Mouse (Mus musculus) kidney, postnatal 0 days (tissue): ENCODE data around the gene Smco1. TPM values are rescaled to one million over a fixed set of nuclear protein-coding genes. Genes with fewer than 3 reads are reported as not detected.
"Not testable (repeated sequence)": the region's sequence is repeated elsewhere in the genome, so short reads cannot be mapped to it uniquely, and the experiment has no call there.

Source experiments
- ATAC-seq: fragments of 200-750 bp; cut with Nextera tagmentation; replicated peaks from 2 replicates; pipeline ENCODE4 v1.8.0; 2017; ENCODE audit warnings: low read depth, moderate number of reproducible peaks, moderate TSS enrichment, moderate library complexity; ENCODE audit not compliant: low FRiP score
- DNase-seq: peaks from one replicate; pipeline ENCODE4 v3.0.0-alpha.2; 2016; ENCODE audit warnings: low spot score
- H3K27ac ChIP-seq: fragments of 300-500 bp; sonication (generic); 2 replicates; pipeline ENCODE4 v1.5.1; 2014; ENCODE audit warnings: mild to moderate bottlenecking
- H3K27me3 ChIP-seq: fragments of 300-500 bp; sonication (generic); 2 replicates; pipeline ENCODE4 v1.6.1; 2014; ENCODE audit warnings: low read length, mixed read lengths; ENCODE audit not compliant: insufficient read depth
- H3K36me3 ChIP-seq: fragments of 300-500 bp; sonication (generic); 2 replicates; pipeline ENCODE4 v1.6.1; 2014; ENCODE audit warnings: low read length, mixed read lengths; ENCODE audit not compliant: insufficient read depth
- H3K4me1 ChIP-seq: fragments of 300-500 bp; sonication (generic); replicated peaks from 2 replicates; pipeline ENCODE4 v1.6.1; 2014; ENCODE audit warnings: antibody characterized with exemption, low read length, mixed read lengths; ENCODE audit not compliant: insufficient read depth
- H3K4me2 ChIP-seq: fragments of 300-500 bp; sonication (generic); 2 replicates; pipeline ENCODE4 v1.6.1; 2014; ENCODE audit warnings: mild to moderate bottlenecking, low read length, moderate library complexity, mixed read lengths
- H3K4me3 ChIP-seq: fragments of 300-500 bp; sonication (generic); replicated peaks from 2 replicates; pipeline ENCODE4 v1.5.1; 2014; ENCODE audit warnings: low read depth, low read length
- H3K9ac ChIP-seq: fragments of 300-500 bp; sonication (generic); 2 replicates; pipeline ENCODE4 v1.6.1; 2014; ENCODE audit warnings: low read depth, low read length
- H3K9me3 ChIP-seq: fragments of 300-500 bp; sonication (generic); replicated peaks from 2 replicates; pipeline ENCODE4 v1.6.1; 2016; ENCODE audit warnings: low read length, inconsistent platforms, mixed read lengths
- CTCF ChIP-seq: IDR thresholded peaks from 2 replicates; pipeline ENCODE4 v1.5.1; 2016; ENCODE audit warnings: antibody characterized with exemption, low read depth, mild to moderate bottlenecking, moderate library complexity
- WGBS: fragments of 180-500 bp; shearing (Covaris S2); extraction: QIAGEN DNeasy Blood & Tissue Kit; methylation state at CpG from one replicate; pipeline ENCODE4 v1.1.7; 2014; 5-methylcytosine and 5-hydroxymethylcytosine counted together
- polyA plus RNA-seq: library from polyadenylated mRNA; unstranded; fragments of >200 nt; fragmentation: Nextera tagmentation; extraction: Ambion mirVana; gene quantifications from 2 replicates; pipeline ENCODE4 v1.2.1, GENCODE M21; 2015

Smco1 gene
- polyA plus RNA-seq, 1 experiment from 2014 or later: not detected

GRCm38 (mm10) chr16:32299617-32300016 lies 28.3 kb downstream of the Smco1 start:
- not testable (repeated sequence) for H3K4me1 ChIP-seq, H3K27ac ChIP-seq, H3K27me3 ChIP-seq, ATAC-seq, H3K4me3 ChIP-seq, H3K4me2 ChIP-seq, H3K9me3 ChIP-seq, H3K9ac ChIP-seq, DNase-seq
- whole genome bisulfite sequencing: 96% methylated on average over 4 of the region's 4 CpGs
- 0 out of 2 replicates have a peak, but pooled peaks have one; percentile 13 for TF ChIP-seq CTCF
- H3K36me3 ChIP-seq: peaks cover 31% of the 10 kb centered on the region

GRCm38 (mm10) chr16:32303046-32303445 lies 31.8 kb downstream of the Smco1 start:
- WGBS: 68% methylated on average over 1 of the region's 1 CpGs
- no peaks in the 10 kb centered on the region for H3K27me3 ChIP-seq
- no peak for DNase-seq
- H3K4me2 ChIP-seq: no peak overlapping the region
- H3K9me3 ChIP-seq: no peaks in the 10 kb centered on the region
- H3K4me1 ChIP-seq: no peaks in the 10 kb centered on the region
- no peak overlapping the region for H3K27ac ChIP-seq
- H3K36me3 ChIP-seq: peaks cover 16% of the 10 kb centered on the region; the same call in 1 of the 2 replicates
- no peak for TF ChIP-seq CTCF
- H3K9ac ChIP-seq: no peak overlapping the region
- no peak for ATAC-seq
- no peak overlapping the region for H3K4me3 ChIP-seq

- no peak overlapping the region for H3K9ac ChIP-seq
- WGBS: 96% methylated on average over 7 of the region's 7 CpGs
- no peak for DNase-seq
- ATAC-seq: no peak
- H3K4me1 ChIP-seq: no peaks in the 10 kb centered on the region
- no peak overlapping the region for H3K27ac ChIP-seq
- H3K4me2 ChIP-seq: no peak overlapping the region
- H3K27me3 ChIP-seq: no peaks in the 10 kb centered on the region
- H3K9me3 ChIP-seq: no peaks in the 10 kb centered on the region
- peaks cover 8% of the 10 kb centered on the region; the same call in 1 of the 2 replicates for H3K36me3 ChIP-seq
- H3K4me3 ChIP-seq: no peak overlapping the region
- TF ChIP-seq CTCF: no peak
Measured at GRCm38 (mm10) chr16:32303886-32304285, 32.6 kb downstream of the Smco1 start.

- Histone ChIP-seq H3K27me3 (no peaks in the 10 kb centered on the region), H3K27ac (no peak overlapping the region), H3K9me3 (no peaks in the 10 kb centered on the region), H3K4me3 (no peak overlapping the region), H3K36me3 (no peaks in the 10 kb centered on the region), H3K4me1 (no peaks in the 10 kb centered on the region), H3K9ac (no peak overlapping the region), H3K4me2 (no peak overlapping the region)
- ATAC-seq (no peak), DNase-seq (no peak)
- TF ChIP-seq CTCF: no peak
- 71% methylated on average over 4 of the region's 4 CpGs for WGBS
Measured at GRCm38 (mm10) chr16:32311970-32312369, 40.7 kb downstream of the Smco1 start.

- Histone ChIP-seq H3K9me3 (no peaks in the 10 kb centered on the region), H3K4me3 (no peak overlapping the region), H3K9ac (no peak overlapping the region), H3K36me3 (no peaks in the 10 kb centered on the region), H3K4me2 (no peak overlapping the region), H3K27ac (no peak overlapping the region), H3K27me3 (no peaks in the 10 kb centered on the region), H3K4me1 (no peaks in the 10 kb centered on the region)
- DNase-seq (no peak), ATAC-seq (peak; percentile 69; the same call in 1 of the 2 replicates)
- WGBS: 24% methylated on average over 5 of the region's 5 CpGs
- no peak for TF ChIP-seq CTCF
Measured at GRCm38 (mm10) chr16:32312386-32312785, 41.1 kb downstream of the Smco1 start.

GRCm38 (mm10) chr16:32312859-32313258 lies 41.6 kb downstream of the Smco1 start:
- Histone ChIP-seq H3K4me3 (no peak overlapping the region), H3K27me3 (no peaks in the 10 kb centered on the region)

GRCm38 (mm10) chr16:32316601-32317000 lies 45.3 kb downstream of the Smco1 start:
- WGBS: 48% methylated on average over 2 of the region's 2 CpGs

More at GRCm38 (mm10) chr16:32312859-32313258, 41.6 kb downstream of the Smco1 start:
- Histone ChIP-seq H3K27ac (no peak overlapping the region), H3K4me2 (no peak overlapping the region), H3K4me1 (no peaks in the 10 kb centered on the region), H3K9me3 (no peaks in the 10 kb centered on the region), H3K9ac (no peak overlapping the region), H3K36me3 (no peaks in the 10 kb centered on the region)
- DNase-seq (no peak), ATAC-seq (no peak)
- no peak for TF ChIP-seq CTCF
- WGBS: 67% methylated on average over 4 of the region's 4 CpGs

More at GRCm38 (mm10) chr16:32316601-32317000, 45.3 kb downstream of the Smco1 start:
- Histone ChIP-seq H3K4me2 (no peak overlapping the region), H3K4me3 (no peak overlapping the region), H3K27ac (no peak overlapping the region), H3K9me3 (no peaks in the 10 kb centered on the region), H3K9ac (no peak overlapping the region), H3K4me1 (no peaks in the 10 kb centered on the region), H3K36me3 (no peaks in the 10 kb centered on the region), H3K27me3 (no peaks in the 10 kb centered on the region)
- TF ChIP-seq CTCF: no peak
- ATAC-seq: no peak
- no peak for DNase-seq
